ENCODE assay signal across 8 mouse cellular contexts in the genomic region with DNA sequence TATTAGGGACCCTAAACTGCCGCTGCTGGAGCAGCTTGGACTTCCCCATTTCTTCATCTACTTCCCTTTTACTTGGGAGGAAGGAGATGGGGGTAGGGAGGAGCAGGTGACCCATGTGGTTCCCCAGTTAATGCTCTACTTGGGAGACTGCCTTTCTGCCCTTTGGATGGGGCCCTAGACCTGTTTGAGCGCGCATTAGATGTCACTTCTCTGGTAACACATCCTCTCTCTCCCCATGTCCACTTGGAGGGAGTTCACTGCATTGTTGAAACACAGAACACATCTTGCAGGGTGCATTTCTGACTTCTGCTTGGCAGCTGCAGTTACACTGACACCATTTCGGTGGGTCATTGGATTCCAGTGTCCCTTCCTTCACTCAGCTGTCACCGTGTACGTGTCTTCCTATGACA. TPM values are rescaled to one million over a fixed set of nuclear protein-coding genes. Genes with fewer than 3 reads are reported as not detected.
DNase-seq lines count a peak whose midpoint lies in the region; ATAC-seq lines count a peak whose summit lies in the region.

No protein-coding gene starts in this region.

- 35% methylated on average over 6 of the region's 6 CpGs for WGBS in heart, embryonic 12.5 days
- WGBS in midbrain, embryonic 16.5 days, result 50% methylated on average over 6 of the region's 6 CpGs

- H3K9ac ChIP-seq in heart, embryonic 12.5 days, result no peak overlapping the region
- peak overlapping the region; percentile 44; the same call in 1 of the 2 replicates for H3K9ac ChIP-seq in midbrain, embryonic 16.5 days (ENCODE audit: low read depth, low read length)

- H3K27ac ChIP-seq in heart, embryonic 12.5 days (ENCODE audit: poor library complexity, severe bottlenecking), result peak overlapping the region; percentile 54
- peak overlapping the region; percentile 96 for H3K27ac ChIP-seq in midbrain, embryonic 16.5 days (ENCODE audit: low read length)

- peak overlapping the region; percentile 71 for H3K4me2 ChIP-seq in heart, embryonic 12.5 days
- peak overlapping the region; percentile 53 for H3K4me2 ChIP-seq in midbrain, embryonic 16.5 days (ENCODE audit: low read length)

- H3K36me3 ChIP-seq in heart, embryonic 12.5 days, result peaks cover 6% of the 10 kb centered on the region; the same call in 1 of the 2 replicates
- no peaks in the 10 kb centered on the region for H3K36me3 ChIP-seq in midbrain, embryonic 16.5 days (ENCODE audit: control insufficient read depth, insufficient read depth, low read length)

- H3K4me1 ChIP-seq in heart, embryonic 12.5 days (replicated peaks), result peaks cover 19% of the 10 kb centered on the region
- H3K4me1 ChIP-seq in midbrain, embryonic 16.5 days (ENCODE audit: control insufficient read depth, insufficient read depth, low read length), result peaks cover 5% of the 10 kb centered on the region; the same call in 1 of the 2 replicates

- H3K27me3 ChIP-seq in heart, embryonic 12.5 days (replicated peaks), result no peaks in the 10 kb centered on the region
- H3K27me3 ChIP-seq in midbrain, embryonic 16.5 days (ENCODE audit: control insufficient read depth, insufficient read depth, low read depth, low read length), result no peaks in the 10 kb centered on the region

- no peak for ATAC-seq in heart, embryonic 12.5 days (ENCODE audit: insufficient number of reproducible peaks, low FRiP score)
- ATAC-seq in midbrain, embryonic 16.5 days, result no peak
- no peak for ATAC-seq in erythroid progenitor cell, adult 5-6 weeks (replicated peaks; ENCODE audit: low FRiP score, poor library complexity, severe bottlenecking)

- H3K9me3 ChIP-seq in heart, embryonic 12.5 days (replicated peaks), result no peaks in the 10 kb centered on the region
- H3K9me3 ChIP-seq in midbrain, embryonic 16.5 days (replicated peaks; ENCODE audit: control insufficient read depth, low read length, poor library complexity, severe bottlenecking), result no peaks in the 10 kb centered on the region

- DNase-seq in thymus, postnatal 25 days, result peak; percentile 32
- DNase-seq in thymus, postnatal 4 days, result no peak
- peak; percentile 23 for DNase-seq in kidney, postnatal 10 days
- DNase-seq in left cerebral cortex, adult 11 months (ENCODE audit: low spot score), result no peak
- no peak for DNase-seq in ovary, postnatal 36 days (ENCODE audit: low spot score)

- 0 out of 2 replicates have a peak overlapping the region, but pooled peaks have one; percentile 12 for H3K4me3 ChIP-seq in heart, embryonic 12.5 days
- peak overlapping the region; percentile 57; the same call in 1 of the 2 replicates for H3K4me3 ChIP-seq in midbrain, embryonic 16.5 days (ENCODE audit: low read depth, low read length)

RNA-seq across cellular contexts. Expression of gene Tmsb4x, which starts 1.2 kb away (rescaled TPM):
- 3,404 and 3,505 TPM in 2 replicates for polyA plus RNA-seq in heart, embryonic 12.5 days (2016; fragmentation: Nextera tagmentation; extraction: Ambion mirVana)
- polyA plus RNA-seq in midbrain, embryonic 16.5 days (2015; fragmentation: Nextera tagmentation; extraction: Ambion mirVana), result 4,447 and 4,880 TPM in 2 replicates
- 1,554 and 1,569 TPM in 2 replicates for total RNA-seq in erythroid progenitor cell, adult 5-6 weeks (2015; ENCODE audit: low replicate concordance)
- 487 and 758 TPM in 2 replicates for total RNA-seq in erythroid progenitor cell, adult 5-6 weeks (2017; ENCODE audit: low replicate concordance)

RNA-seq across cellular contexts. Expression of gene Tlr8, which starts 53.8 kb away (rescaled TPM):
- polyA plus RNA-seq in heart, embryonic 12.5 days (2016; fragmentation: Nextera tagmentation; extraction: Ambion mirVana), result 0.12 and 0.27 TPM in 2 replicates
- polyA plus RNA-seq in midbrain, embryonic 16.5 days (2015; fragmentation: Nextera tagmentation; extraction: Ambion mirVana), result 0.06 TPM in 1 of 2 replicates, not detected in the other
- 5.4 and 9.0 TPM in 2 replicates for total RNA-seq in erythroid progenitor cell, adult 5-6 weeks (2015; ENCODE audit: low replicate concordance)
- 3.6 and 15.5 TPM in 2 replicates for total RNA-seq in erythroid progenitor cell, adult 5-6 weeks (2017; ENCODE audit: low replicate concordance)

Comparison
In these comparisons a context has a peak if more than half of its experiments do, and no peak if none do; other contexts are left out.
1. DNase-seq: peak in thymus, postnatal 25 days (single experiment) and kidney, postnatal 10 days (single experiment); none in thymus, postnatal 4 days (single experiment), left cerebral cortex, adult 11 months (single experiment) and ovary, postnatal 36 days (single experiment).